Mouse (Mus musculus) kidney, adult 11 months (tissue): Measurements from ENCODE around the gene Ggps1.
A peak's percentile ranks its signal among the peaks of the same experiment; 100 is the strongest.

Experiments
- DNase-seq: peaks from one replicate; pipeline ENCODE4 v3.0.0; 2022

Ggps1 gene

GRCm38 (mm10) chr13:14063013-14063941 lies at the start of gene Ggps1, which contains the start of gene Arid4b:
TSS of gene Ggps1 (minus strand) at chr13:14063488.
TSS of gene Arid4b (plus strand) at chr13:14063232.
- DNase-seq: peak; percentile 99

DNA sequence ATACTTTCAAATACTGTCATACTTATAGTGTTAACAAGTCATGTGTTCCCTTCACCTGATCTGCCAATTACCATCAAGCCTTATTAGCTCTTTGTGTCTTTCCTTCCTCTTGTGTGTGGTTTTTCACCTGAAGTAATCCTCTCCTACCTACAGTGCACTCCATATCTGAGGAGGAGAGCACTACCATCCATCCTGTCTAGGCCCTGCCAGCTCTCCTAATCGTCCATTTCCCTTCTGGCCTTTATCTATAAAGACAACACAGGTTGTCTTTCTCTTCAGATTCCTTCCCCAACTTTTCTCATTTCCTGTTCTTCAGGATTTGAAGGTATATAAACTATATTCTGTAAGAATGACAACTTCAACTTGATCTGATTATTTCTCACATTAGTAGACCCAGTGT lies 47.9 kb upstream of the Ggps1 start:
- DNase-seq: no peak

DNA sequence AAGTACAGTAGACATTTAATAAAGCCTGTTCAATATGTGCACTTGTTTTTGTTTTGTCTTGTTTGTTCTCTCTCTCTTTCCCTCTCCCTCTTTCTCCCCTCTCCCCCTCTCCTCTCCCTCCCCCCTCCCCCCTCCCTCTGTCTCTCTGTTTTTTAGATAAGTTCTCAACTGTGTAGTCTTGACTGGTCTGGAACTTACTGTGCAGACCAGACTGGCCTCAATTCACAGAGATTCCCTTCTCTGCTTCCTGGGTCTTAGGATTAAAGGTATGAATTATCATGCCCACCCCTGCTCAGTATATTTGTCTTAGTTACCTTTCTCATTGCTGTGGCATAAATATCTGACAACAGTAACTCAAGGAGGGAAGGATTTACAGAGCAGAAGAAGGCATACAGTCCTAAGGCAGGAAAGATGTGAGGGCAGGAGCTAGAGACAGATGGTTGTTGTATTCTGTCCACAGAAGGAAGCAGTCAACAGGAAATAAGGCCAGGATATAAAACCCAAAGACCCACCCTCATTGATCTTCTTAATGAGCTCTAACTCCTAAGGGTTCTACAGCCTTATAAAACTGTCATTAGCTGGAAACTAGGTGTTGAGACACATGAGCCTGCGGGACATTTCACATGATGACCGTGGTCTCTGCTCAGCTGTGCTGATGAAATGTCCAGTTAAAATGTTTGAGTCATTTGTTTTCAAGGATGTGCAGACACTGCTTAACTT lies 47.0 kb upstream of the Ggps1 start:
- peak; percentile 6 for DNase-seq

DNA sequence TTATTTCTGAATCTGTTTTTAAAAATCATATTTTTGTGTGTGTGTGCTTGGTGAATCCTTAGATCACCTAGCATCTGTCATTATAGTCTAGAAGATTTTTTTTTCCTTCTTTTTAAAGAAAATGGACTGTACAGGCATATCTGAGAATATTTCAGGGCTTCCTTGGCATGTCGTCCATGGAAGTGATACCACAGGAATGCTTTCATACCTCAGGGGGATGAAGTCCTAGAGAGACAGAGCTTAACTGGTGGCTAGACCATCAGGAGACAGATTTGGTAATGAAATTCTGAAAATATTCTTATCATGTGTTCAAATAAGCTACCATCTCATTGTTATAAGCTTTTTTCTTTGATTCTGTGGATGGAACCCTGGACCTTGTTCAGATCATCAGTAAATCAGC lies 39.7 kb upstream of the Ggps1 start:
- no peak for DNase-seq

- no peak for DNase-seq
Measured at GRCm38 (mm10) chr13:14088669-14089068, 25.4 kb upstream of the Ggps1 start.

GRCm38 (mm10) chr13:14075326-14075725 lies 12.0 kb upstream of the Ggps1 start:
- DNase-seq: no peak

- DNase-seq: no peak
Measured at GRCm38 (mm10) chr13:14074371-14074770, 11.1 kb upstream of the Ggps1 start.

DNA sequence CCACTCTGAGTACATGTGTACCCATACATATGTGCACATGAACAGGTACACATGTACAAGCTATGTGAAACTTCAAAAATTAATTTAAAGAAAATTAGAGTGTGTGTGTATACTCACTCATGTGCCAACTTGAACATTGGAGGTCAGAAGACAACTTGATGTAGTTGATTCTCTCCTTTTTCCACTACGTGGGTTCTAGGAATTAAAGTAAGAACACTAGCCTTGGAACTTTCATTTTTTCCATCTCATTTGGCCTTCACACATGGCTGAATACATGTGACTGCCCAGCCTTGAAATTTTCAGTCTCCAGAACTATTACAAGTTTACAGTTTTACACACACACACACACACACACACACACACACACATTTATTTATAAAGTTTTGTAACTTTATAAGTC lies 6.0 kb upstream of the Ggps1 start:
- DNase-seq: no peak

DNA sequence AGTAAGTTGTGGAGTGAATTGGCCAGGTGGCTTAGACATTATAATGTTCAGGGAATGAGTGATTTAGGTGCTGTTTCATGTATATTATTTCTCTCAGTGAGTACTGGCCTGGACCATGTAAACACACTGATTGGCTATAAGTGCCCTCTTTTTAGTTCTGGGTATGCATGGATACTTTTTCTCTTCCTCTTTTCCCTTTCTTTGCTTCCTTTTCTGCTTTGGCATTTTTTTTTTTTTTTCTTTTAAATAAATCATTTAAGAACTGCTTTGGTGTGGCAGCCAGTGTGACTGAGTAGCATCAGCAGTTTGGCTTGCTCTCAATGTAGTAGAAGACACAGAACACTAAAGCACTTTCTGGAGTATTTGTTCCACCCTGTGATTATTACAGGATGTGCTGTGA lies 4.7 kb upstream of the Ggps1 start:
- DNase-seq: no peak

- DNase-seq: no peak
Measured at GRCm38 (mm10) chr13:14065701-14066100, 2.4 kb upstream of the Ggps1 start.

DNA sequence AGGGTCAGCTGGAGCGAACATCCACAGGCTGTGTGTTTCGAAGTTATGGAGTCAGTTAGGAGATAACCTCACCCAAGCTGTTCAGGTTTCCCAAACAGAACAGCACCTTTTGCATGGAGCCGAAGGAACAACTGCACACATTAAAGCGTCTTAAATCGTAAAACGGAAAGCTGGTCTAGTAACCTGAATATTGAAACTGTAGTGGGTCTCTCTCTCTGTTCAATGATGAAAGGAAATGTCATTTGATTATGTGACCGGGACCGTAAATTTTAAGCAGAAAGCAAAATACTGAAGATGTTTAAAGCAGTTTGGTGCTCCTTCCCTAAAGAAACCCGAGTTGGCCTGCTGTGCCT lies 1.7 kb upstream of the Ggps1 start:
- no peak for DNase-seq

DNA sequence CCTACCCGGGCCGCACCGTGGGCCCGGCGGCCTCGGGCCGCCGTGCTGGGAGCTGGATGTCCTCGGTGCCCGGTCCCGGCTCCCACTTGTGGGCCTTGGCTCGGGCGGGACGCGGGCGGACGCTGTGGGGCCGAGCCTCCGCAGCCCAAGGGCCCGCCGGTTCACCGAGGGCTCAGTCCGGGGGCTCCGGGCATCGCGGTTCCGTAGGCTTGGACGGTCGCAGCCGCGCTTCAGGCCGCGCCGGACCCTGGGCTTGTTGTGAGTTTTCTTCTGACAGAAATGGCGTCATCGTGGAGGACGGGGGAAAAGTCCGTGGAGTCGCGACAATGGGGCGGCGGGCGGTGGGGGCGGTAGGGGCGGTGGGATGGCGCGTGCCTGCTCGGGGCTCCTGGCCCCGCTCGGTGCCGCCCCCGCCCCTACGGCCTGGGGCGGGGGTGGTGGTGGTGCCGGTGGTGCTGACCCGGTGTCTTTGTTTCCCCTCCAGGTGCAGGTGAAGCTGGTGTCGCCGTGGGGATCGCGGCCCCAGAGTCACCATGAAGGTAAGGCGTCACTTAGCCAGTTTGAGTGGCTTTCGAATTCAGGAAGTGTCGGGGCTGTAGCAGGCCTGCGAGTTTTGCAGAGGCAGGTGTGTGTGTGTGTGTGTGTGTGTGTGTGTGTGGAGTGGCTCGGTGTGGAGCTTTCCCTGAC lies 1.2 kb upstream of the Ggps1 start:
- DNase-seq: peak; percentile 35

DNA sequence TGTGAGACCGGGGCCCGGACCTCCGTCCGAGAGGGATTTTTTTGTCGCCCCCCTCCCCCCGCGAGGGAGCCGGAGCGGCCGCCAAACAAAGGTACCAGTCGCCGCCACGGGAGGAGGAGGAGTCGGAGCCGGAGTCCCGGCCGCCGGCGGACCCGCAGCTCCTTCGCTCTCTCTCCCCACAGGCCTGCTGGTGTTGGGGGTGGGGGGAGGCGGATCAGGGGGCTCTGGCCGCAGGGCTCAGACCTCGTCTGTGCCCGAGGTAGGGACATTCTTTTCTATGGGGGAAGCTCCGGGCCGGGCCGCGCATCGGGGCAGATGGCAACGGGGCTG lies 619 bp upstream of the Ggps1 start:
- no peak for DNase-seq

DNA sequence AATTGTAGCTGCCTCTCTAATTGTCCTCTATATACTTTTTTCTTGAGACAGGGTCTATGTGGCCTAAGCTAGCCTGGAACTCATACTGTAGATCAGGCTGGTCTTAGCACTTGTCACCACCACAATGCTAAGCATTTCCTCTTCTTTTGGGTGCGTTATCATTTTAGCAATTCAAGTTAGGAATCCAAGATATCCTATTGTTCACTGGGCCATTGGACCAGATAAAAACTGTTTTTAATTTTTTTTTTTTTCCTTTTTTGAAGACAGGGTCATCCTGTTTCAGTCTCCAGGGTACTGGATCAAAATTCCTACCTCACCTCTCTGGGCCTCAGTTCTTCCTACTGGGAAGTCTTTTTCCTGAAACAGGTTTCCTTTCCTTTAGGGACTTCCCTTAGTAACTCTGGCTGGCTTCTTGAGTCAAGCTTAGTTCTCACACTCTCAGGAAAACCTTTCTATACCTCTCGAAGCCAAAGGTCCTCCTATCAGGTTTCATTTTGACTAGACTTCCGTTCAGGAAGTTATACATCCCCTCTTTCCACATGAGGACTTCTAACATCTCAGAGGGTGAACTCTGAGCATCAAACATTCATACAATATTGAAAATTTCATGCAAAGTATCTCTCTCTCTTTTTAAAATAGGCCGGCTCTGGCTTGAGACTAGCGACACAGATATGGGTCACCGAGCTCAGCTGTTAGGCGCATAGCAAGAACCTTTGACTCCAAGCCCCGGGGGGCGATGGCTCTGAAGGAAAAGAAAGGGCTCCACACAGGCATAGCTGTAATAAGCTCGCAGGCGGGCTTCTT lies 877 bp downstream of the Ggps1 start:
- no peak for DNase-seq

DNA sequence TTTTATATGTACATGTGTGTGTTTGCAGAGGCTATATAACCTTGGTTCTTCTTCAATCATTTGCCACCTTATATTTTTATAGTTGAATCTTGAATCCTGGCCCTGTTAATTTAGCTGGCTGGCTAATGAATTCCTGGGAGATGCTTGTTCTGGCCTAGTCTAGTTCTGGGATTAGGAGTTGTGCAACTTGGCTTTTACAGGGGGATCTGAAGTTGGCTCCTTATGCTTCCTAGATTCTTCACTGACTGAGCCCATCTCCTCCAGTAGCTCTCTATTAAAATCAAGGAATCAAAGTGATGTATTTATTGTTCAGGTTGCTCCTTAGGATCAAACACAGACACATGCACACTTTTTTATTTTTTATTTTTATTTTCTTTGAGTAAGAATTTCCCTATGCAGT lies 3.7 kb downstream of the Ggps1 start:
- DNase-seq: no peak

DNA sequence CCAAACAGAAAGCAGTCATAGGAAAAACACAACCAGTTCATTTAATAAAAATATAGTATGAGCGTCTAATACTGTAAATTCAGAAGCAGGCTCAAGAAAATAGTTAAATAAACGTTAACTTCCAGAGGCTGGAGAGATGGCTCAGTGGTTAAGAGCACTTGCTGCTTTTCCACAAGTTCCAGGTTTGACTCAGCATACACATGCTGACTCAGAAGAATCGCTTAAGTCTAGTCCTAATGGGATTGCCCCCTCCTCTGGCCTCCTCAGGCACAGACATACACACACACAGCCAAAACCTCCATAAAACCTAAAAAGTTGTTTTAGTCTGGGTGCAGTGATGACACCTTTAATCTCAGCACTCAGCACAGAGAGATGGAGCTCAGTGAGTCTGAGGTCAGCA lies 6.5 kb downstream of the Ggps1 start:
- DNase-seq: no peak

GRCm38 (mm10) chr13:14049878-14050277 lies 13.4 kb downstream of the Ggps1 start:
- no peak for DNase-seq

GRCm38 (mm10) chr13:14044521-14044920 lies 18.8 kb downstream of the Ggps1 start:
- DNase-seq: no peak

DNA sequence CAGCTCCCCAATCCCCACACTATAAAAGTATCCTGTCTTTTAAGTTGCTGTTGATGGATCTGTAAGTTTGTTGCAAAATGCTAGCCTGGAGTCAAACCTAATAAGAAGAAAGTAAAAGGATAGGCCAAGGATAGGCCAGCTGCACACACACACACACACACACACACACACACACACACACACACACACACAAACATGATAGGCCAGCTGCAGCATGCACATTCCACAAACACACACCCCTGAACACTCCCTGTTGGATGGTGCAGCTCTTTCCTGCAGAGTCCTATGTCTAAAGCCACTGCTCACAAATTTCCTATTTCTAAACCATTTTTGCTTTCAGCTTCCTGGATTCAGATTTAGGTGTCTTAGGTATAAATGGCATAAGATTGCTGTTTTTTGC lies 19.4 kb downstream of the Ggps1 start:
- no peak for DNase-seq

DNA sequence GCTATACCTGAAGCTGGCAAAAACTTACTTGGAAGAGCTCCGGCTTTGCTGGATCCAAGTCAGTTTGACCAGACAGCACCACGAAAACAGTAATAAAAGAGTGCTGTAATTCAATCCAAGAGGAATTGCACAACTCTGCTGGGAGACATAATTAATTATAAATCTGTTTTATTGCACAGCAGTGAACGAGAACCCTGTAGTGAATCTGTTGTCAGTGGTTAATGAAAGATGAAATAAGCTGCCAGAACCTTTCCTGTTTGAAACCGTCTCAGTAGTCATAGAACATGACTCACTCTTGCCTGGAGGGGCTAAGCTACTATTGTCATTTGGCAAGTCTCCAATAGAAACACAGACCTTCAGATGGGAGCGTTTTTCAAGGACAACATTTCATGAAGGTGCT lies 23.1 kb downstream of the Ggps1 start:
- no peak for DNase-seq

DNA sequence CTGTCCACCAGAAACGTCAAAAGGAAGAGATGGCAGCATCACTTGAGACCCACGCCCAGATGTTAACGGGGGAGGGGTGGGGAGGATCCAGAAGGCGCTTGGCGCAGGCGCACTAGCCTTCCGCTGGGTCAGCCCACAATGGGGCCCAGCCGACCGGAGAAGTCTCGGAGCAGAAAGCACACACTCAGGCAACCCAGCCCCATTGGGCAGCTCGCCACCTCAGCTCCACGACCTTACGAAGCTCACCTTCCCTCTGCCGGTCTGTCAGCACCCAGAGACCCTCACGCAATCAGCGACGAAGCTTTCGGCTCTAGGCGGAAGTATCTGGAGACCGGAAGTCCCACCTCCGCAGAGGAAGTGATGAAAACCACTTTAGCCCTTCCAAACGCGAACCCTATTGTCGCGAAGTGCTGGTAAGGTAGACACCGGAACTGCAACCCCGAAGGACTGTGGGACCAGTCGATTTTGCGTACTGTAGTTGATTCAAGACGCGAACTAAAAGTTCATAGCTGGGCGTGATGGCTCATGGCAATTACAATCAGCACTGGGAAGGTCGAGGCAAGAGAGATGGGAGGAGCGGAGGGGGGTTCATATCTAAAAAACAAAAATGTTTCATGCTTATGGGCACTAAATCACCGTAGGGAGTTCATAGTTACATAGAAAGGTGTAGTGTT lies 23.9 kb downstream of the Ggps1 start, which contains the start of gene Tbce:
TSS of gene Tbce (minus strand) at position 347 of the 674 bp plus-strand sequence.
- peak; percentile 90 for DNase-seq

DNA sequence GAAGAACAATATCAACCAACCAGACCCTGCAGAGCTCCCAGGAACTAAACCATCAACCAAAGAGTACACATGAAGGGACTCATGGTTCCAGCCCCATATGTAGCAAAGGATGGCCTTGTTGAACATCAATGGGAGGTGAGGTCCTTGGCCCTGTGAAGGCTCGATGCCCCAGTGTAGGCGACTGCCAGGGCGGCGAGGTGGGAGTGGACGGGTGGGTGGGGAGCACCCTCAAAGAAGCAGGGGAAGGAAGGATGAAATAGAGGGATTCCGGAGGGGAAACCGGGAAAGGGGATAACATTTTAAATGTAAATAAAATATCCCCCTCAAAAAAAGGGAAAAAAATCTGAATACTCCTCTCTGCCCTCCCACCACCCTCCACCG lies 24.4 kb downstream of the Ggps1 start:
- DNase-seq: no peak
